Mouse (Mus musculus) spleen, adult 2 months (tissue): ENCODE measurements at regions not wholly inside any gene's neighbourhood (a gene's known extent, or its start where the extent isn't known, plus 50 kb on each side); places are given as distances from the start of the nearest gene placed in this dataset.

Experiments
- CTCF ChIP-seq: fragments of 200-500 bp; IDR thresholded peaks from 2 replicates; pipeline ENCODE4 v1.5.1; 2011; ENCODE audit warnings: mild to moderate bottlenecking, inconsistent platforms; ENCODE audit not compliant: insufficient read depth, insufficient read length, insufficient replicate concordance; ENCODE audit errors: extremely low read depth
- POLR2A ChIP-seq: fragments of 200-500 bp; IDR thresholded peaks from 2 replicates; pipeline ENCODE4 v1.6.1; 2011; ENCODE audit warnings: low read depth, low read length, inconsistent platforms

DNA sequence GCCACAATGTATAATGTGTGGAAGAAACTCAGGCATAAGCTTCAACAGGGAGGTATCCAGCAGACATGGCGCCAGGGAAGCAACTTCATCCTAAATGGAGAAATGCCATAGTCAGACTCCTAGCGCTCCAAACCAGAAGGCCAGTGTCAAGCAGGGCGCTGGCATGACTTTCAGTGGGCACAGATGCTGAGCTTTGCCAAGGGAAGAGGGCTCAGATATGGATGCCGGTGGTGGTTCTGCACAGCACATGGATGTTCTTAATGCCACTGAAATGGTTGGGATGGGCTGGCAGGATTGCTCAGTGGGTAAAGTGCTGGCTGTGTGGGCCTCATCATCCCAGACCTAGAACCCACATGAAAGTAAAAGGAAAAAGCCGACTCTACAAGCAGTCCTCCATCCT is 124.8 kb downstream of the Gm9376 start:
- TF ChIP-seq CTCF (no peak), POLR2A (no peak)
